Mouse (Mus musculus) embryonic facial prominence, embryonic 11.5 days (tissue): ENCODE data around the gene Srrm2. TPM values are rescaled to one million over a fixed set of nuclear protein-coding genes. Genes with fewer than 3 reads are reported as not detected.

ENCODE experiments used
- ATAC-seq: fragments of 200-750 bp; cut with Nextera tagmentation; replicated peaks from 2 replicates; pipeline ENCODE4 v1.8.0; 2017; ENCODE audit warnings: low read depth; ENCODE audit not compliant: insufficient number of reproducible peaks, low FRiP score, low TSS enrichment
- DNase-seq: peaks from one replicate; pipeline ENCODE4 v3.0.0-alpha.2; 2015; ENCODE audit warnings: low spot score
- H3K27ac ChIP-seq: fragments of 300-500 bp; sonication (generic); replicated peaks from 2 replicates; pipeline ENCODE4 v1.5.1; 2014; ENCODE audit warnings: mild to moderate bottlenecking, low read depth, low read length, control low read depth
- H3K27me3 ChIP-seq: fragments of 300-500 bp; sonication (generic); 2 replicates; pipeline ENCODE4 v1.6.1; 2014; ENCODE audit warnings: mild to moderate bottlenecking, low read length, moderate library complexity, mixed read lengths; ENCODE audit not compliant: control insufficient read depth, insufficient read depth
- H3K36me3 ChIP-seq: fragments of 300-500 bp; sonication (generic); replicated peaks from 2 replicates; pipeline ENCODE4 v1.6.1; 2014; ENCODE audit warnings: low read depth, mild to moderate bottlenecking, low read length, moderate library complexity, mixed read lengths; ENCODE audit not compliant: control insufficient read depth, insufficient read depth
- H3K4me1 ChIP-seq: fragments of 300-500 bp; sonication (generic); 2 replicates; pipeline ENCODE4 v1.6.1; 2014; ENCODE audit warnings: low read length, mixed read lengths; ENCODE audit not compliant: control insufficient read depth, insufficient read depth
- H3K4me2 ChIP-seq: fragments of 300-500 bp; sonication (generic); 2 replicates; pipeline ENCODE4 v1.6.1; 2014; ENCODE audit warnings: low read depth, mild to moderate bottlenecking, control low read depth, low read length, moderate library complexity
- H3K4me3 ChIP-seq: fragments of 300-500 bp; sonication (generic); 2 replicates; pipeline ENCODE4 v1.5.1; 2014; ENCODE audit warnings: low read depth, low read length, control low read depth
- H3K9ac ChIP-seq: fragments of 300-500 bp; sonication (generic); replicated peaks from 2 replicates; pipeline ENCODE4 v1.6.1; 2014; ENCODE audit warnings: mild to moderate bottlenecking, control low read depth, low read length
- H3K9me3 ChIP-seq: fragments of 300-500 bp; sonication (generic); replicated peaks from 2 replicates; pipeline ENCODE4 v1.6.1; 2016; ENCODE audit warnings: mild to moderate bottlenecking, low read length, inconsistent platforms, mixed read lengths; ENCODE audit not compliant: control insufficient read depth
- WGBS: fragments of 180-500 bp; shearing (Covaris S2); extraction: QIAGEN DNeasy Blood & Tissue Kit; methylation state at CpG from one replicate; pipeline ENCODE4 v1.1.7; 2014; 5-methylcytosine and 5-hydroxymethylcytosine counted together
- polyA plus RNA-seq: library from polyadenylated mRNA; unstranded; fragments of >200 nt; fragmentation: Nextera tagmentation; extraction: Ambion mirVana; gene quantifications from 2 replicates; pipeline ENCODE4 v1.2.1, GENCODE M21; 2014

Srrm2 gene
- polyA plus RNA-seq, 1 experiment from 2014 or later: 346 TPM

- H3K36me3 ChIP-seq: no peaks in the 10 kb centered on the region
- H3K27me3 ChIP-seq: no peaks in the 10 kb centered on the region
- H3K27ac ChIP-seq: peak overlapping the region; percentile 81
- peak overlapping the region; percentile 95 for H3K9ac ChIP-seq
- H3K9me3 ChIP-seq: no peaks in the 10 kb centered on the region
- peak; percentile 99 for ATAC-seq
- H3K4me2 ChIP-seq: peak overlapping the region; percentile 42
- under 1% methylated on average over 57 of the region's 60 CpGs for WGBS
- no peaks in the 10 kb centered on the region for H3K4me1 ChIP-seq
- peak; percentile 99 for DNase-seq
- H3K4me3 ChIP-seq: peak overlapping the region; percentile 97
These were observed 12.5 kb downstream of the Srrm2 start for GRCm38 (mm10) chr17:23802746-23803365.

GRCm38 (mm10) chr17:23803366-23804041 lies 13.2 kb downstream of the Srrm2 start:
- under 1% methylated on average over 45 of the region's 83 CpGs for WGBS
- H3K27me3 ChIP-seq: no peaks in the 10 kb centered on the region
- DNase-seq (peak; percentile 93), ATAC-seq (peak; percentile 45)
- peak overlapping the region; percentile 55 for H3K4me2 ChIP-seq
- no peaks in the 10 kb centered on the region for H3K36me3 ChIP-seq
- peak overlapping the region; percentile 95 for H3K9ac ChIP-seq
- peak overlapping the region; percentile 81 for H3K27ac ChIP-seq
- peak overlapping the region; percentile 97 for H3K4me3 ChIP-seq
- no peaks in the 10 kb centered on the region for H3K9me3 ChIP-seq
- H3K4me1 ChIP-seq: no peaks in the 10 kb centered on the region

GRCm38 (mm10) chr17:23804426-23805085 lies 14.2 kb downstream of the Srrm2 start:
- no peaks in the 10 kb centered on the region for H3K9me3 ChIP-seq
- no peak overlapping the region for H3K27ac ChIP-seq
- no peaks in the 10 kb centered on the region for H3K4me1 ChIP-seq
- peak overlapping the region; percentile 97 for H3K4me3 ChIP-seq
- no peaks in the 10 kb centered on the region for H3K27me3 ChIP-seq
- H3K9ac ChIP-seq: peak overlapping the region; percentile 95
- no peak for ATAC-seq
- H3K4me2 ChIP-seq: peak overlapping the region; percentile 55
- no peaks in the 10 kb centered on the region; the same call in 1 of the 2 replicates for H3K36me3 ChIP-seq
- DNase-seq: no peak
- 6% methylated on average over 8 of the region's 8 CpGs for WGBS

GRCm38 (mm10) chr17:23806867-23807266 lies 16.5 kb downstream of the Srrm2 start:
- H3K27me3 ChIP-seq: no peaks in the 10 kb centered on the region
- no peak for ATAC-seq
- H3K9me3 ChIP-seq: no peaks in the 10 kb centered on the region
- no peak overlapping the region for H3K27ac ChIP-seq
- H3K4me3 ChIP-seq: no peak overlapping the region; the same call in 1 of the 2 replicates
- no peak for DNase-seq
- H3K36me3 ChIP-seq: peaks cover 5% of the 10 kb centered on the region
- H3K9ac ChIP-seq: no peak overlapping the region
- no peaks in the 10 kb centered on the region for H3K4me1 ChIP-seq
- WGBS: 82% methylated on average over 25 of the region's 25 CpGs
- no peak overlapping the region for H3K4me2 ChIP-seq

GRCm38 (mm10) chr17:23807918-23808317 lies 17.6 kb downstream of the Srrm2 start:
- peaks cover 9% of the 10 kb centered on the region for H3K36me3 ChIP-seq
- no peak overlapping the region for H3K4me3 ChIP-seq
- DNase-seq (no peak), ATAC-seq (no peak)
- no peak overlapping the region for H3K9ac ChIP-seq
- H3K4me2 ChIP-seq: no peak overlapping the region
- no peaks in the 10 kb centered on the region for H3K9me3 ChIP-seq
- H3K27me3 ChIP-seq: no peaks in the 10 kb centered on the region
- H3K27ac ChIP-seq: no peak overlapping the region
- WGBS: 83% methylated on average over 3 of the region's 3 CpGs
- H3K4me1 ChIP-seq: no peaks in the 10 kb centered on the region

GRCm38 (mm10) chr17:23815641-23816040 lies 25.3 kb downstream of the Srrm2 start:
- Histone ChIP-seq H3K27ac (no peak overlapping the region), H3K9me3 (no peaks in the 10 kb centered on the region; the same call in 1 of the 2 replicates), H3K4me2 (no peak overlapping the region), H3K27me3 (no peaks in the 10 kb centered on the region), H3K4me3 (no peak overlapping the region), H3K9ac (no peak overlapping the region), H3K4me1 (no peaks in the 10 kb centered on the region), H3K36me3 (peaks cover 75% of the 10 kb centered on the region)
- ATAC-seq: no peak
- WGBS: over 99% methylated on average over 16 of the region's 16 CpGs
- DNase-seq: no peak

- H3K36me3 ChIP-seq: peaks cover 83% of the 10 kb centered on the region
- H3K4me2 ChIP-seq: no peak overlapping the region
- no peaks in the 10 kb centered on the region; the same call in 1 of the 2 replicates for H3K9me3 ChIP-seq
- H3K27me3 ChIP-seq: no peaks in the 10 kb centered on the region
- H3K27ac ChIP-seq: no peak overlapping the region
- 98% methylated on average over 8 of the region's 8 CpGs for WGBS
- no peaks in the 10 kb centered on the region for H3K4me1 ChIP-seq
- H3K9ac ChIP-seq: no peak overlapping the region
- DNase-seq (no peak), ATAC-seq (no peak)
- H3K4me3 ChIP-seq: no peak overlapping the region
These were observed 28.2 kb downstream of the Srrm2 start for GRCm38 (mm10) chr17:23818579-23818978.

GRCm38 (mm10) chr17:23819235-23819634 lies 28.9 kb downstream of the Srrm2 start:
- H3K4me1 ChIP-seq: no peaks in the 10 kb centered on the region
- no peak overlapping the region for H3K4me3 ChIP-seq
- H3K9ac ChIP-seq: no peak overlapping the region
- ATAC-seq (no peak), DNase-seq (no peak)
- H3K4me2 ChIP-seq: no peak overlapping the region
- WGBS: 98% methylated on average over 25 of the region's 25 CpGs
- H3K9me3 ChIP-seq: no peaks in the 10 kb centered on the region; the same call in 1 of the 2 replicates
- no peak overlapping the region for H3K27ac ChIP-seq
- peaks cover 83% of the 10 kb centered on the region for H3K36me3 ChIP-seq
- no peaks in the 10 kb centered on the region for H3K27me3 ChIP-seq
